Comparison of ENCODE assay signal across 7 mouse cellular contexts in the genomic region with DNA sequence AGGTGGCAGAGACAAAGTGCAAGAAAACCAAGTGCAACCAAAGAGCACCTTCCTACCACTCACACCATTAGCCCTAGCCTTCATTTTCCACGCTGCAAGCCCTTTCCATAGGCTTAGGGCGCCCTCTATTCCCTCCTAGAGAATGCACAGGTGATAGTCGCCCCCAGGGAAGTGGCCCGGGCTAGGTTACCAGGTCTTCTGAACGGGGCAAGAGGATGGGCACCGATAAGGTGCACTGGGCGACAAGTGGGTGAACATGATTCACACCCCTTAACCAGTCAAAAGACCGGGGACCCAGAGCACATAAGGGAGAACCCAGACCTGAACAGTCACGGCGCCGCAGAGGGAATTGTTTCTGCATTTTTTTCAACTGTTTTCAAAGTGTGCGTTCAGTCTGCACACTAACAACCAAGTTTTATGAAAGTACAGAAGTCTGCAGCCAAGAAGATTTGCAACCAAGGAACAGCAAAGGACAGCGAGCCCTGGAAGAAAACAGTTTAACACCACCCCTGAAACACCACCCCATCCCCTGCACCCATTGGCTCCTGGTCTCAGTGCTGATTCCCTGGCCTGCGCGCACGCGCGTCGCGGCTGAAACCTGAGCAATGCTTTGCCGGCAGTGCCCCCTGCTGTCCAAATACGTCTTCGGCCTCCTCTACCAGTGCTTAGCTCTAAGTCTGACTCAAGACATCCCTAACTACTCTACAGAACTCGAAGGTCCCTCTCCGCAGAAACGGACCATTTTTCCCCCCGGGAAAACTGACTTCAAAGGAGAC. TPM values are rescaled to one million over a fixed set of nuclear protein-coding genes. Genes with fewer than 3 reads are reported as not detected.
DNase-seq lines count a peak whose midpoint lies in the region; ATAC-seq and TF ChIP-seq lines count a peak whose summit lies in the region.

No protein-coding gene starts in this region.

- H3K27ac ChIP-seq in intestine, postnatal 0 days (ENCODE audit: low read depth, low read length): peak overlapping the region; percentile 67
- no peak overlapping the region for H3K27ac ChIP-seq in midbrain, embryonic 12.5 days (replicated peaks)
- peak overlapping the region; percentile 26; the same call in 1 of the 2 replicates for H3K27ac ChIP-seq in small intestine, adult 2 months (ENCODE audit: insufficient read depth, low read depth, low read length)

- H3K4me3 ChIP-seq in intestine, postnatal 0 days (ENCODE audit: low read depth, low read length): peak overlapping the region; percentile 43
- H3K4me3 ChIP-seq in midbrain, embryonic 12.5 days: peak overlapping the region; percentile 49
- peak overlapping the region; percentile 66 for H3K4me3 ChIP-seq in small intestine, adult 2 months (ENCODE audit: low read depth, low read length)

- H3K4me1 ChIP-seq in intestine, postnatal 0 days (replicated peaks; ENCODE audit: control insufficient read depth, insufficient read depth, low read length): no peaks in the 10 kb centered on the region
- no peaks in the 10 kb centered on the region for H3K4me1 ChIP-seq in midbrain, embryonic 12.5 days
- no peaks in the 10 kb centered on the region; the same call in 1 of the 2 replicates for H3K4me1 ChIP-seq in small intestine, adult 2 months (ENCODE audit: control insufficient read depth, insufficient read depth, insufficient read length, low read length)

- peak; percentile 98 for TF ChIP-seq CTCF in intestine, postnatal 0 days (IDR thresholded peaks at IDR 0.05; ENCODE audit: low read depth)
- peak; percentile 90 for TF ChIP-seq CTCF in small intestine, adult 2 months (IDR thresholded peaks at IDR 0.05; ENCODE audit: extremely low read depth, insufficient read length, insufficient replicate concordance, low read depth, low read length)

- H3K9ac ChIP-seq in intestine, postnatal 0 days (ENCODE audit: low read depth, low read length): 0 out of 2 replicates have a peak overlapping the region, but pooled peaks have one; percentile 35
- peak overlapping the region; percentile 47 for H3K9ac ChIP-seq in midbrain, embryonic 12.5 days (replicated peaks)

- no peaks in the 10 kb centered on the region for H3K9me3 ChIP-seq in intestine, postnatal 0 days (ENCODE audit: control insufficient read depth)
- no peaks in the 10 kb centered on the region for H3K9me3 ChIP-seq in midbrain, embryonic 12.5 days

- peak; percentile 90 for ATAC-seq in intestine, postnatal 0 days
- ATAC-seq in midbrain, embryonic 12.5 days (ENCODE audit: low FRiP score, low read depth): peak; percentile 92

- H3K27me3 ChIP-seq in intestine, postnatal 0 days (replicated peaks; ENCODE audit: control insufficient read depth, insufficient read depth, low read length): no peaks in the 10 kb centered on the region
- H3K27me3 ChIP-seq in midbrain, embryonic 12.5 days: 0 out of 2 replicates have a peak, but pooled peaks cover 8% of the 10 kb centered on the region
- no peaks in the 10 kb centered on the region for H3K27me3 ChIP-seq in small intestine, adult 2 months (ENCODE audit: control insufficient read depth, insufficient read depth, low read length)

- intact Hi-C loops in left cerebral cortex, postnatal 4 days (cut with DNase I): loop anchor here (1.0 to 5.0 kb wide), 3 partner anchors 234 to 653 kb away; a partner anchor contains a TSS

- peak; percentile 96 for DNase-seq in adrenal gland, adult 2 months
- peak; percentile 93 for DNase-seq in embryo, embryonic 11.5 days (ENCODE audit: low read depth, low spot score)
- DNase-seq in gastrocnemius, postnatal 4 days (ENCODE audit: low spot score in 2 of 2): peak; percentile 95
- DNase-seq in left cerebral cortex, postnatal 4 days: peak; percentile 97

- WGBS in intestine, postnatal 0 days: 1% methylated on average over 27 of the region's 27 CpGs
- WGBS in midbrain, embryonic 12.5 days: 2% methylated on average over 27 of the region's 27 CpGs
- under 1% methylated on average over 27 of the region's 27 CpGs for WGBS in small intestine, adult 2 months

- H3K4me2 ChIP-seq in intestine, postnatal 0 days (replicated peaks; ENCODE audit: low read depth): peak overlapping the region; percentile 78
- peak overlapping the region; percentile 84 for H3K4me2 ChIP-seq in midbrain, embryonic 12.5 days (replicated peaks)

- TF ChIP-seq POLR2A in small intestine, adult 2 months (IDR thresholded peaks at IDR 0.05; ENCODE audit: low read depth, low read length): no peak

- peaks cover under 1% of the 10 kb centered on the region for H3K36me3 ChIP-seq in intestine, postnatal 0 days (ENCODE audit: control insufficient read depth, insufficient read depth)
- H3K36me3 ChIP-seq in midbrain, embryonic 12.5 days: no peaks in the 10 kb centered on the region
- peaks cover under 1% of the 10 kb centered on the region; the same call in 1 of the 2 replicates for H3K36me3 ChIP-seq in small intestine, adult 2 months (ENCODE audit: control insufficient read depth, insufficient read depth, low read length)

RNA-seq across cellular contexts. Expression of a gene that starts 24.7 kb away (rescaled TPM):
- total RNA-seq in adrenal gland, adult 2 months (2021): 100 to 1,000 TPM in 1 of 2 experiments, 10 to 100 TPM in 1; 99.3 to 144 TPM
- 87.9 and 111 TPM in 2 replicates for polyA plus RNA-seq in adrenal gland, adult 2 months (2012; rRNA removed)
- 10 to 100 TPM; 73.8 to 76.2 TPM for total RNA-seq in gastrocnemius, postnatal 4 days (2021)
- 1,789 and 2,051 TPM in 2 replicates for polyA plus RNA-seq in intestine, postnatal 0 days (2015; fragmentation: Nextera tagmentation; extraction: Ambion mirVana)
- 10 to 100 TPM; 65.5 to 68.2 TPM for total RNA-seq in left cerebral cortex, postnatal 4 days (2021)
- 105 and 114 TPM in 2 replicates for polyA plus RNA-seq in midbrain, embryonic 12.5 days (2016; fragmentation: Nextera tagmentation; extraction: Ambion mirVana)
- polyA plus RNA-seq in small intestine, adult 2 months (2012; rRNA removed): 37.4 and 251 TPM in 2 replicates

RNA-seq across cellular contexts. Expression of a gene that starts 47.9 kb away (rescaled TPM):
- total RNA-seq in adrenal gland, adult 2 months (2021): not detected
- polyA plus RNA-seq in adrenal gland, adult 2 months (2012; rRNA removed): not detected in 2 replicates
- not detected for total RNA-seq in gastrocnemius, postnatal 4 days (2021)
- 0.57 and 0.61 TPM in 2 replicates for polyA plus RNA-seq in intestine, postnatal 0 days (2015; fragmentation: Nextera tagmentation; extraction: Ambion mirVana)
- total RNA-seq in left cerebral cortex, postnatal 4 days (2021): not detected
- 2.6 and 2.9 TPM in 2 replicates for polyA plus RNA-seq in midbrain, embryonic 12.5 days (2016; fragmentation: Nextera tagmentation; extraction: Ambion mirVana)
- polyA plus RNA-seq in small intestine, adult 2 months (2012; rRNA removed): 0.04 and 0.24 TPM in 2 replicates

RNA-seq across cellular contexts. Expression of a gene that starts 58.9 kb away (rescaled TPM):
- total RNA-seq in adrenal gland, adult 2 months (2021): 10 to 100 TPM; 23.0 to 25.2 TPM
- polyA plus RNA-seq in adrenal gland, adult 2 months (2012; rRNA removed): 27.8 and 38.6 TPM in 2 replicates
- total RNA-seq in gastrocnemius, postnatal 4 days (2021): 10 to 100 TPM in 1 of 2 experiments, 1 to 10 TPM in 1; 7.8 to 10.5 TPM
- 52.0 and 54.5 TPM in 2 replicates for polyA plus RNA-seq in intestine, postnatal 0 days (2015; fragmentation: Nextera tagmentation; extraction: Ambion mirVana)
- total RNA-seq in left cerebral cortex, postnatal 4 days (2021): 10 to 100 TPM; 34.6 TPM
- 16.1 and 17.5 TPM in 2 replicates for polyA plus RNA-seq in midbrain, embryonic 12.5 days (2016; fragmentation: Nextera tagmentation; extraction: Ambion mirVana)
- 8.2 and 36.1 TPM in 2 replicates for polyA plus RNA-seq in small intestine, adult 2 months (2012; rRNA removed)
